9 mouse cellular contexts compared by ENCODE assay signal in genomic region chr4:106614180-106614797, GRCm38 (mm10). TPM values are rescaled to one million over a fixed set of nuclear protein-coding genes. Genes with fewer than 3 reads are reported as not detected.
DNase-seq lines count a peak whose midpoint lies in the region; ATAC-seq and TF ChIP-seq lines count a peak whose summit lies in the region.
"Had no signal": no experiment of that assay in that cellular context is flagged by ENCODE, and none has a peak within 500 bp of the region (broad histone marks: within the 10 kb centered on the region; RNA-seq: fewer than 3 reads in every experiment).

No protein-coding gene starts in this region.

- no peaks in the 10 kb centered on the region for H3K36me3 ChIP-seq in erythroblast, embryonic 14.5 days (ENCODE audit: control insufficient read depth)
- no peaks in the 10 kb centered on the region for H3K36me3 ChIP-seq in heart, embryonic 13.5 days
- H3K36me3 ChIP-seq in liver, embryonic 12.5 days, result no peaks in the 10 kb centered on the region
- no peaks in the 10 kb centered on the region for H3K36me3 ChIP-seq in stomach, postnatal 0 days (ENCODE audit: control insufficient read depth, insufficient read depth, low read length)
- H3K36me3 ChIP-seq: embryonic facial prominence, embryonic 13.5 days had no signal

- peak overlapping the region; percentile 55; the same call in 1 of the 2 replicates for H3K27ac ChIP-seq in heart, embryonic 13.5 days (replicated peaks)
- H3K27ac ChIP-seq in liver, embryonic 12.5 days, result peak overlapping the region; percentile 84
- H3K27ac ChIP-seq in stomach, postnatal 0 days (replicated peaks), result no peak overlapping the region
- H3K27ac ChIP-seq: embryonic facial prominence, embryonic 13.5 days had no signal

- TF ChIP-seq POLR2A in brain, embryonic 14.5 days (IDR thresholded peaks at IDR 0.05; ENCODE audit: borderline replicate concordance, extremely low read depth, insufficient read depth, insufficient read length, poor library complexity, severe bottlenecking), result no peak

- peak overlapping the region; percentile 55 for H3K4me3 ChIP-seq in erythroblast, embryonic 14.5 days (replicated peaks)
- H3K4me3 ChIP-seq in heart, embryonic 13.5 days, result no peak overlapping the region
- peak overlapping the region; percentile 20; the same call in 1 of the 2 replicates for H3K4me3 ChIP-seq in liver, embryonic 12.5 days
- no peak overlapping the region for H3K4me3 ChIP-seq in stomach, postnatal 0 days (ENCODE audit: low read depth, low read length)
- H3K4me3 ChIP-seq: embryonic facial prominence, embryonic 13.5 days had no signal

- DNase-seq in CD4-positive, CD25-positive, alpha-beta regulatory T cell, adult 2 months (ENCODE audit: low read depth, low spot score), result peak; percentile 77
- peak; percentile 76 for DNase-seq in brain, embryonic 14.5 days (ENCODE audit: low read depth)
- DNase-seq in kidney, postnatal 10 days, result peak; percentile 81
- DNase-seq in neural tube, embryonic 10.5 days (ENCODE audit: extremely low spot score, low spot score), result peak; percentile 70
- DNase-seq in stomach, postnatal 0 days (ENCODE audit: low spot score), result peak; percentile 69

- no peak for TF ChIP-seq EP300 in stomach, postnatal 0 days (optimal IDR thresholded peaks at IDR 0.05)

- peak; percentile 97 for TF ChIP-seq CTCF in brain, embryonic 14.5 days (IDR thresholded peaks at IDR 0.05; ENCODE audit: borderline replicate concordance, extremely low read depth, insufficient read depth, insufficient read length)
- TF ChIP-seq CTCF in stomach, postnatal 0 days (IDR thresholded peaks at IDR 0.05; ENCODE audit: low read depth), result peak; percentile 97

- H3K4me2 ChIP-seq in heart, embryonic 13.5 days, result peak overlapping the region; percentile 15; the same call in 1 of the 2 replicates
- peak overlapping the region; percentile 60 for H3K4me2 ChIP-seq in liver, embryonic 12.5 days
- H3K4me2 ChIP-seq in stomach, postnatal 0 days (replicated peaks; ENCODE audit: low read depth), result no peak overlapping the region
- H3K4me2 ChIP-seq: embryonic facial prominence, embryonic 13.5 days had no signal

- H3K4me1 ChIP-seq in erythroblast, embryonic 14.5 days (ENCODE audit: control insufficient read depth), result peaks cover 54% of the 10 kb centered on the region
- peaks cover 5% of the 10 kb centered on the region for H3K4me1 ChIP-seq in heart, embryonic 13.5 days
- peaks cover 52% of the 10 kb centered on the region for H3K4me1 ChIP-seq in liver, embryonic 12.5 days
- no peaks in the 10 kb centered on the region; the same call in 1 of the 2 replicates for H3K4me1 ChIP-seq in stomach, postnatal 0 days (replicated peaks; ENCODE audit: control insufficient read depth, insufficient read depth)

- peaks cover 11% of the 10 kb centered on the region; the same call in 1 of the 2 replicates for H3K9me3 ChIP-seq in erythroblast, embryonic 14.5 days (ENCODE audit: control insufficient read depth, low read length)
- no peaks in the 10 kb centered on the region for H3K9me3 ChIP-seq in heart, embryonic 13.5 days
- H3K9me3 ChIP-seq in liver, embryonic 12.5 days (replicated peaks), result no peaks in the 10 kb centered on the region
- no peaks in the 10 kb centered on the region for H3K9me3 ChIP-seq in stomach, postnatal 0 days (ENCODE audit: control insufficient read depth, low read length)
- H3K9me3 ChIP-seq: embryonic facial prominence, embryonic 13.5 days had no signal

- 44% methylated on average over 7 of the region's 7 CpGs for WGBS in heart, embryonic 13.5 days
- 35% methylated on average over 7 of the region's 7 CpGs for WGBS in liver, embryonic 12.5 days (ENCODE audit: insufficient replicate concordance)
- 45% methylated on average over 7 of the region's 7 CpGs for WGBS in stomach, postnatal 0 days

- ATAC-seq in heart, embryonic 13.5 days (ENCODE audit: extremely low read depth, insufficient number of reproducible peaks, low FRiP score, low TSS enrichment), result 0 out of 2 replicates have a peak, but pooled peaks have one; percentile 17
- peak; percentile 57 for ATAC-seq in liver, embryonic 12.5 days
- ATAC-seq in stomach, postnatal 0 days (ENCODE audit: low FRiP score, low TSS enrichment), result peak; percentile 29; the same call in 1 of the 2 replicates

- no peak overlapping the region for H3K9ac ChIP-seq in heart, embryonic 13.5 days
- peak overlapping the region; percentile 66 for H3K9ac ChIP-seq in liver, embryonic 12.5 days
- no peak overlapping the region for H3K9ac ChIP-seq in stomach, postnatal 0 days (ENCODE audit: low read length)
- H3K9ac ChIP-seq: embryonic facial prominence, embryonic 13.5 days had no signal

- H3K27me3 ChIP-seq in erythroblast, embryonic 14.5 days (ENCODE audit: control insufficient read depth), result peaks cover 32% of the 10 kb centered on the region
- H3K27me3 ChIP-seq in heart, embryonic 13.5 days (replicated peaks), result peaks cover 49% of the 10 kb centered on the region
- H3K27me3 ChIP-seq in liver, embryonic 12.5 days (replicated peaks), result peaks cover 43% of the 10 kb centered on the region
- no peaks in the 10 kb centered on the region for H3K27me3 ChIP-seq in stomach, postnatal 0 days (ENCODE audit: control insufficient read depth, insufficient read depth, low read length)

RNA-seq across cellular contexts. Expression of gene Lexm, which starts 2.8 kb away (rescaled TPM):
- polyA plus RNA-seq in brain, embryonic 14.5 days (2012; rRNA removed), result 0.05 TPM in 1 of 2 replicates, not detected in the other
- not detected in 2 replicates for polyA plus RNA-seq in erythroblast, embryonic 14.5 days (2012)
- polyA plus RNA-seq in heart, embryonic 13.5 days (2015; fragmentation: Nextera tagmentation; extraction: Ambion mirVana), result 0.50 and 0.52 TPM in 2 replicates
- polyA plus RNA-seq in liver, embryonic 12.5 days (2016; fragmentation: Nextera tagmentation; extraction: Ambion mirVana), result 0.17 and 0.26 TPM in 2 replicates
- 0.08 TPM in 1 of 2 replicates, not detected in the other for polyA plus RNA-seq in stomach, postnatal 0 days (2015; fragmentation: Nextera tagmentation; extraction: Ambion mirVana)
- polyA plus RNA-seq: embryonic facial prominence, embryonic 13.5 days had no signal

RNA-seq across cellular contexts. Expression of gene Ttc22, which starts 7.9 kb away (rescaled TPM):
- 1.8 and 2.2 TPM in 2 replicates for polyA plus RNA-seq in brain, embryonic 14.5 days (2012; rRNA removed)
- not detected in 2 replicates for polyA plus RNA-seq in erythroblast, embryonic 14.5 days (2012)
- 0.43 and 0.74 TPM in 2 replicates for polyA plus RNA-seq in heart, embryonic 13.5 days (2015; fragmentation: Nextera tagmentation; extraction: Ambion mirVana)
- 0.05 and 0.07 TPM in 2 replicates for polyA plus RNA-seq in liver, embryonic 12.5 days (2016; fragmentation: Nextera tagmentation; extraction: Ambion mirVana)
- 26.9 and 28.2 TPM in 2 replicates for polyA plus RNA-seq in stomach, postnatal 0 days (2015; fragmentation: Nextera tagmentation; extraction: Ambion mirVana)

RNA-seq across cellular contexts. Expression of gene Pars2, which starts 36.6 kb away (rescaled TPM):
- polyA plus RNA-seq in brain, embryonic 14.5 days (2012; rRNA removed), result 9.9 and 13.7 TPM in 2 replicates
- polyA plus RNA-seq in erythroblast, embryonic 14.5 days (2012), result 0.02 and 0.13 TPM in 2 replicates
- 10.4 and 13.0 TPM in 2 replicates for polyA plus RNA-seq in heart, embryonic 13.5 days (2015; fragmentation: Nextera tagmentation; extraction: Ambion mirVana)
- 6.9 and 7.5 TPM in 2 replicates for polyA plus RNA-seq in liver, embryonic 12.5 days (2016; fragmentation: Nextera tagmentation; extraction: Ambion mirVana)
- 5.9 and 7.3 TPM in 2 replicates for polyA plus RNA-seq in stomach, postnatal 0 days (2015; fragmentation: Nextera tagmentation; extraction: Ambion mirVana)

RNA-seq across cellular contexts. Expression of gene Dhcr24, which starts 53.5 kb away (rescaled TPM):
- polyA plus RNA-seq in brain, embryonic 14.5 days (2012; rRNA removed), result 73.8 and 89.2 TPM in 2 replicates
- polyA plus RNA-seq in erythroblast, embryonic 14.5 days (2012), result 0.74 and 0.81 TPM in 2 replicates
- polyA plus RNA-seq in heart, embryonic 13.5 days (2015; fragmentation: Nextera tagmentation; extraction: Ambion mirVana), result 3.5 and 3.8 TPM in 2 replicates
- 5.8 and 5.9 TPM in 2 replicates for polyA plus RNA-seq in liver, embryonic 12.5 days (2016; fragmentation: Nextera tagmentation; extraction: Ambion mirVana)
- 4.7 and 7.1 TPM in 2 replicates for polyA plus RNA-seq in stomach, postnatal 0 days (2015; fragmentation: Nextera tagmentation; extraction: Ambion mirVana)

Comparison
In these comparisons a context has a peak if more than half of its experiments do, and no peak if none do; other contexts are left out.
1. H3K4me3 ChIP-seq: peak in erythroblast, embryonic 14.5 days (single experiment) and liver, embryonic 12.5 days (single experiment); none in heart, embryonic 13.5 days (single experiment) and stomach, postnatal 0 days (single experiment).
2. Peak in every context shown above with its lines, with median percentiles within 50 percentile points of each other: DNase-seq and ATAC-seq.